Mouse (Mus musculus) embryonic fibroblast, embryonic 13.5 days (primary cell): ENCODE data around the gene Gm30083.

Source experiments
- CTCF ChIP-seq: IDR thresholded peaks from 2 replicates; pipeline ENCODE4 v1.5.1; 2011; ENCODE audit warnings: mild to moderate bottlenecking, control low read depth, low read length, moderate library complexity, borderline replicate concordance; ENCODE audit not compliant: insufficient read depth
- POLR2A ChIP-seq: IDR thresholded peaks from 2 replicates; pipeline ENCODE4 v1.6.1; 2011; ENCODE audit warnings: low read depth, mild to moderate bottlenecking, control low read depth, low read length, moderate library complexity

- TF ChIP-seq POLR2A (no peak), CTCF (no peak)
Measured at GRCm38 (mm10) chr14:33991971-33992370, 23.0 kb downstream of the Gm30083 start.
